Mouse (Mus musculus): ENCODE data around the gene Rpn1. TPM values are rescaled to one million over a fixed set of nuclear protein-coding genes. Genes with fewer than 3 reads are reported as not detected.
A peak's percentile ranks its signal among the peaks of the same experiment; 100 is the strongest.

Rpn1 gene
- total RNA-seq, 2 experiments from 2014 or later, result 222 to 247 TPM

- DNase-seq (ENCODE audit: low spot score in 2 of 2), result no peak
Measured at GRCm38 (mm10) chr6:88064072-88064642, 20.1 kb upstream of the Rpn1 start.

GRCm38 (mm10) chr6:88065116-88065515, 19.2 kb upstream of the Rpn1 start:
- DNase-seq (ENCODE audit: low spot score in 2 of 2), result peak in 1 of 2 experiments; percentile 44

GRCm38 (mm10) chr6:88065968-88066367, 18.3 kb upstream of the Rpn1 start:
- no peak for DNase-seq (ENCODE audit: low spot score in 2 of 2)

- DNase-seq (ENCODE audit: low spot score in 2 of 2), result no peak
Measured at GRCm38 (mm10) chr6:88067722-88068121, 16.6 kb upstream of the Rpn1 start.

- DNase-seq (ENCODE audit: low spot score in 2 of 2), result no peak
Measured at GRCm38 (mm10) chr6:88068739-88069138, 15.5 kb upstream of the Rpn1 start.

GRCm38 (mm10) chr6:88070468-88070867, 13.8 kb upstream of the Rpn1 start:
- no peak for DNase-seq (ENCODE audit: low spot score in 2 of 2)

- DNase-seq (ENCODE audit: low spot score in 2 of 2), result no peak
Measured at GRCm38 (mm10) chr6:88071216-88071615, 13.1 kb upstream of the Rpn1 start.

- DNase-seq (ENCODE audit: low spot score in 2 of 2), result peak; percentile 91 to 92
Measured at GRCm38 (mm10) chr6:88074752-88075554, 9.3 kb upstream of the Rpn1 start.

GRCm38 (mm10) chr6:88075960-88076517, 8.2 kb upstream of the Rpn1 start:
- no peak for DNase-seq (ENCODE audit: low spot score in 2 of 2)

GRCm38 (mm10) chr6:88083095-88083494, 1.2 kb upstream of the Rpn1 start:
- DNase-seq (ENCODE audit: low spot score in 2 of 2), result no peak

GRCm38 (mm10) chr6:88083672-88084071, 610 bp upstream of the Rpn1 start:
- no peak for DNase-seq (ENCODE audit: low spot score in 2 of 2)

- no peak for DNase-seq (ENCODE audit: low spot score in 2 of 2)
Measured at GRCm38 (mm10) chr6:88088971-88089370, 4.7 kb downstream of the Rpn1 start.

GRCm38 (mm10) chr6:88095377-88095776, 11.1 kb downstream of the Rpn1 start:
- DNase-seq (ENCODE audit: low spot score in 2 of 2), result no peak

GRCm38 (mm10) chr6:88102096-88102495, 17.8 kb downstream of the Rpn1 start:
- no peak for DNase-seq (ENCODE audit: low spot score in 2 of 2)

- peak; percentile 84 to 89 for DNase-seq (ENCODE audit: low spot score in 2 of 2)
Measured at GRCm38 (mm10) chr6:88105783-88106611, 21.7 kb downstream of the Rpn1 start.

- no peak for DNase-seq (ENCODE audit: low spot score in 2 of 2)
Measured at GRCm38 (mm10) chr6:88106612-88107123, 22.4 kb downstream of the Rpn1 start.

- DNase-seq (ENCODE audit: low spot score in 2 of 2), result no peak
Measured at GRCm38 (mm10) chr6:88107661-88108535, 23.6 kb downstream of the Rpn1 start.

- DNase-seq (ENCODE audit: low spot score in 2 of 2), result peak; percentile 41 to 47
Measured at GRCm38 (mm10) chr6:88113139-88113538, 28.9 kb downstream of the Rpn1 start.

GRCm38 (mm10) chr6:88114414-88114813, 30.1 kb downstream of the Rpn1 start:
- DNase-seq (ENCODE audit: low spot score in 2 of 2), result no peak

Measured in adrenal gland, adult 18-20 months (tissue).